Mouse (Mus musculus) bone marrow, adult 2 months (tissue): ENCODE measurements at regions not wholly inside any gene's neighbourhood (a gene's known extent, or its start where the extent isn't known, plus 50 kb on each side); places are given as distances from the start of the nearest gene placed in this dataset.
"Not testable (repeated sequence)": the region's sequence is repeated elsewhere in the genome, so short reads cannot be mapped to it uniquely, and the experiment has no call there.

Experiments used
- H3K27ac ChIP-seq: fragments of 200-500 bp; 2 replicates; pipeline ENCODE4 v1.5.1; 2012; ENCODE audit warnings: low read depth, mild to moderate bottlenecking, control low read depth, inconsistent platforms, low read length; ENCODE audit not compliant: control insufficient read depth, poor library complexity, insufficient read depth
- H3K4me1 ChIP-seq: fragments of 200-500 bp; 2 replicates; pipeline ENCODE4 v1.6.1; 2011; ENCODE audit warnings: low read length; ENCODE audit not compliant: control insufficient read depth, insufficient read depth
- H3K4me3 ChIP-seq: fragments of 200-500 bp; replicated peaks from 2 replicates; pipeline ENCODE3; 2011; ENCODE audit warnings: mild to moderate bottlenecking, low read depth, low read length, control low read depth; ENCODE audit not compliant: control insufficient read depth
- CTCF ChIP-seq: fragments of 200-500 bp; IDR thresholded peaks from 2 replicates; pipeline ENCODE4 v1.5.1; 2011; ENCODE audit warnings: low read length, control low read depth; ENCODE audit not compliant: control insufficient read depth, insufficient read depth
- POLR2A ChIP-seq: fragments of 200-500 bp; IDR thresholded peaks from 2 replicates; pipeline ENCODE4 v1.6.1; 2011; ENCODE audit warnings: low read depth, mild to moderate bottlenecking, control low read depth, low read length, borderline replicate concordance; ENCODE audit not compliant: control insufficient read depth
- WGBS: fragments of 180-500 bp; shearing (Covaris S2); methylation state at CpG from one replicate; pipeline ENCODE4 v1.1.7; 2018; 5-methylcytosine and 5-hydroxymethylcytosine counted together

DNA sequence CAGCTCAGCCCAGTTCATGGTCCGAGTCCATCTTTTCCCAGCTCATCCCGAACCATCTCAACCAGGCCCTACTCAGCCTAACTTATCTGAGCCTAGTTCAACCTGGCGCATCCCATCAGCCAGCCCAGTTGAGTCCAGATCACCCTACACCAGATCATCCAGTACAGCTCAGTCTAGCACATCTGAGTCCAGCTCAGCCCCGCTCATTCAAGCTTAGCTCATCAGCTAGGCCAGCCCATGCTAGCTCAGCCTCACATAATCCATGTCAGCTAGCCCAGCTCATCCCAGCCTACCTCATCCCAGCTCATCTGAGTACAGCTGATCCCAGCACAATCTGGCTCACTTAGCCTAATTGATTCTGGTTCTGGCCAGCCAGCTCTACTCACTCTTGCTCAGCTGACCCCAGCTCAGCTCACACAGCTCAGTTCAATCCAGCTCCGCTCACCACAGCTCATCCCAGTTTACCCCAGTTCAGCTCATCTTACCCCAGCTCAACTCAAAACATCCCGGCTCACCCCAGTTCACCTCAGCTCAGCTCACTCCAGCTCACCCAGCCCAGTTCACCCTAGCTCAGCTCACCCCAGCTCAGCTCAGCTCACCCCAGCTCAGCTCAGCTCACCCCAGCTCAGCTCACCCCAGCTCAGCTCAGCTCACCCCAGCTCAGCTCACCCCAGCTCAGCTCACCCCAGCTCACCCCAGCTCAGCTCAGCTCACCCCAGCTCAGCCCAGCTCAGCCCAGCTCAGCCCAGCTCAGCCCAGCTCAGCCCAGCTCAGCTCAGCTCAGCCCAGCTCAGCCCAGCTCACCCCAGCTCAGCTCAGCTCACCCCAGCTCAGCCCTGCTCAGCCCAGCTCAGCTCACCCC is 65.3 kb upstream of the Adam6b start:
- WGBS, result 74% methylated on average over 6 of the region's 6 CpGs
- H3K4me1 ChIP-seq, result peaks cover 4% of the 10 kb centered on the region; the same call in 1 of the 2 replicates
- peak overlapping the region; percentile 96 for H3K27ac ChIP-seq
- peak overlapping the region; percentile 78 for H3K4me3 ChIP-seq
- TF ChIP-seq CTCF, result no peak
- TF ChIP-seq POLR2A, result 0 out of 2 replicates have a peak, but pooled peaks have one; percentile 18

DNA sequence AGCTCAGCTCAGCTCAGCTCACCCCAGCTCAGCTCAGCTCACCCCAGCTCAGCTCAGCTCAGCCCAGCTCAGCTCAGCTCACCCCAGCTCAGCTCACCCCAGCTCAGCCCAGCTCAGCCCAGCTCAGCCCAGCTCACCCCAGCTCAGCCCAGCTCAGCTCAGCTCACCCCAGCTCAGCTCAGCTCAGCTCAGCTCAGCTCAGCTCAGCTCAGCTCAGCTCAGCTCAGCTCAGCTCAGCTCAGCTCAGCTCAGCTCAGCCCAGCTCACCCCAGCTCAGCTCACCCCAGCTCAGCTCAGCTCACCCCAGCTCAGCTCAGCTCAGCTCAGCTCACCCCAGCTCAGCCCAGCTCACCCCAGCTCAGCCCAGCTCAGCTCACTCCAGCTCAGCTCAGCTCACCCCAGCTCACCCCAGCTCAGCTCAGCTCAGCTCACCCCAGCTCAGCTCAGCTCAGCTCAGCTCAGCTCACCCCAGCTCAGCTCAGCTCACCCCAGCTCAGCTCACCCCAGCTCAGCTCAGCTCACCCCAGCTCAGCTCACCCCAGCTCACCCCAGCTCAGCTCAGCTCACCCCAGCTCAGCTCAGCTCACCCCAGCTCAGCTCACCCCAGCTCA is 64.6 kb upstream of the Adam6b start:
- Histone ChIP-seq H3K27ac (peak overlapping the region; percentile 96), H3K4me3 (peak overlapping the region; percentile 81)
- not testable (repeated sequence) for H3K4me1 ChIP-seq

DNA sequence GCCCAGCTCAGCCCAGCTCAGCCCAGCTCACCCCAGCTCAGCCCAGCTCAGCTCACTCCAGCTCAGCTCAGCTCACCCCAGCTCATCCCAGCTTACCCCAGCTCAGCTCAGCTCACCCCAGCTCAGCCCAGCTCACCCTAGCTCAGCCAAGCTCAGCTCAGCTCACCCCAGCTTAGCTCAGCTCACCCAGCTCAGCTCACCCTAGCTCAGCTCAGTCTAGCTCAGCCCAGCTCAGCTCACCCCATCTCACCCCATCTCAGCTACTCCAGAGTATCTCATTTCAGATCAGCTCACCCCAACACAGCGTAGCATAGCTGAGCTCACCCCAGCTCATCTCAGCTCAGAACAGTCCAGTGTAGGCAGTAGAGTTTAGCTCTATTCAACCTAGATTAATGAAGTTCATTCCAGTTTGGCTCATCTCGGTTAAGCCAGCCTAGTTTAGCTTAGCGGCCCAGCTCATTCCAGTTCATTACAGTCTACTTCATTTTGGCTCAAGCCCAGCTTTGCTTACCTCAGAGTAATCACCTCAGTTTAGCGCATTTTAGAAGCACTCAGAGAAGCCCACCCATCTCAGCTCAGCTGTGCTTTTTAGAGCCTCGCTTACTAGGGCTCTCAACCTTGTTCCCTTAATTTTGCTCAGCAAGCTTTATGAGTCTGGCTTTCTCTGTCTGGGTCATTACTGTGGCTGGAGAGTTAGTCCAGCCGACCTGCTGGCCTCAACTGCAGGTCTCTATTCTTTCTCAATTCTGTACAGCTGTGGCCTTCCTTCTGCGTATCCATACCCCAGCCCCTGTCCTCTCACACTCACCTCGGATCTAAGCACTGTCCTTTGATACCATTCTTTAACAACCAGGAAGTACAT is 63.9 kb upstream of the Adam6b start:
- WGBS, result 28% methylated on average over 8 of the region's 8 CpGs
- H3K4me3 ChIP-seq, result peak overlapping the region; percentile 81
- H3K4me1 ChIP-seq, result peaks cover 5% of the 10 kb centered on the region
- peak overlapping the region; percentile 96 for H3K27ac ChIP-seq
- TF ChIP-seq POLR2A (peak; percentile 46; the same call in 1 of the 2 replicates), CTCF (no peak)

DNA sequence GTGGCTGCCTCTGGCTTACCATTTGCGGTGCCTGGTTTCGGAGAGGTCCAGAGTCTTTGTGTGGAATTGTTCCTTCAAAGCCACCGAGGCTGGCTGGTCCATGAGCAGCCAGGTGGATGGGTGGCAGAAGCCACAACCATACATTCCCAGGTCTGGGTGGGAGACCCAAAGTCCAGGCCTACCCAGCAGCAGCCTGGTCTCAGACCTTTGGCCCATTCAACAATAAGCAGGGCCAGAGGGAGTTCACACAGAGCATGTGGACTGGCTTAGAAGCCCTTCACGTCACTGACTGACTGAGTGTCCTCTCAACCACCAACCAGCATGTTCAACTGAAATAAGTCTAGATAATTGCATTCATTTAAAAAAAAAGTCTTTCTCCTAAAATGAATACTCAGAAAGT is 62.7 kb upstream of the Adam6b start:
- peak overlapping the region; percentile 68 for H3K4me3 ChIP-seq
- TF ChIP-seq POLR2A (peak; percentile 43; the same call in 1 of the 2 replicates), CTCF (no peak)
- H3K27ac ChIP-seq, result peak overlapping the region; percentile 87
- peaks cover 5% of the 10 kb centered on the region for H3K4me1 ChIP-seq
- 57% methylated on average over 4 of the region's 4 CpGs for WGBS

DNA sequence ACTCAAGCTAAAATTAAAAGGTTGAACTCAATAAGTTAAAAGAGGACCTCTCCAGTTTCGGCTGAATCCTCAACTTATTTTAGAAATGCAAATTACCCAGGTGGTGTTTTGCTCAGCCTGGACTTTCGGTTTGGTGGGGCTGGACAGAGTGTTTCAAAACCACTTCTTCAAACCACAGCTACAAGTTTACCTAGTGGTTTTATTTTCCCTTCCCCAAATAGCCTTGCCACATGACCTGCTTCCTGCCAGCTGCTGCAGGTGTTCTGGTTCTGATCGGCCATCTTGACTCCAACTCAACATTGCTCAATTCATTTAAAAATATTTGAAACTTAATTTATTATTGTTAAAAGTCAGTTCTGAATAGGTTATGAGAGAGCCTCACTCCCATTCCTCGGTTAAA is 62.0 kb upstream of the Adam6b start:
- Histone ChIP-seq H3K4me1 (peaks cover 5% of the 10 kb centered on the region), H3K4me3 (no peak overlapping the region), H3K27ac (no peak overlapping the region)
- 3% methylated on average over 4 of the region's 4 CpGs for WGBS
- no peak for TF ChIP-seq CTCF
- TF ChIP-seq POLR2A, result no peak; the same call in 1 of the 2 replicates

DNA sequence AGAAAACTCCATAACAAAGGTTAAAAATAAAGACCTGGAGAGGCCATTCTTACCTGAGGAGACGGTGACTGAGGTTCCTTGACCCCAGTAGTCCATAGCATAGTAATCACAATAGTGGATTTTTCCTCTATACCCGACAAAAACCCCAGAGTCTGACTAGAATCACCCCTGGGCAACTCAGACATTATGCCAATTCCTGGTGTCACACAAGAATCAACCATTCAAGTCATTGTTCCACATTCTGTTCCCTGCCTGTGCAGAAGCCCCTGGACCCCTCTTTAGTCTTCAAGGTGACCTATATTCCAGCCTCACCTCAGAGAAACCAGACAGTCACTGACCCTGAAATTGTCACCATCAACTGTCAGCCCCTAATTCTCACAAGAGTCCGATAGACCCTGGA is 60.9 kb upstream of the Adam6b start:
- WGBS, result 62% methylated on average over 3 of the region's 3 CpGs
- TF ChIP-seq POLR2A (no peak), CTCF (no peak)
- Histone ChIP-seq H3K4me3 (peak overlapping the region; percentile 52), H3K4me1 (peaks cover 5% of the 10 kb centered on the region), H3K27ac (peak overlapping the region; percentile 73)

DNA sequence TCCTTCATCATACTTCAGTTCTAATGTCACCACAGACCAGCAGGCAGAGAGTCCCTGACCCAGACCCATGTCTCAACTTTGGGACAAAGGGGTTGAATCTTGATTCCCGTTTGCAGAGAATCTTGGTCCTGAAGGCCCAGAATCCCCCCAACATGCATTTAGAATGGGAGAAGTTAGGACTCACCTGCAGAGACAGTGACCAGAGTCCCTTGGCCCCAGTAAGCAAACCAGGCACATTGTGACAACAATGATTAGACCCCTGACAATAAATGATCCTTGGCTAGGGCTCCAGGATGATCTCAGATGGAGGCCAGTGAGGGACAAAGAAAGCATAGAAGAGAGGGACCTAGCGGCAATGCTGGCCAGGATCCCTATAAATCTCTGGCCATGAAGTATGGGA is 60.4 kb upstream of the Adam6b start:
- no peak for TF ChIP-seq CTCF
- TF ChIP-seq POLR2A, result no peak
- Histone ChIP-seq H3K4me3 (peak overlapping the region; percentile 52), H3K27ac (peak overlapping the region; percentile 73), H3K4me1 (peaks cover 2% of the 10 kb centered on the region)
- 67% methylated on average over 2 of the region's 2 CpGs for WGBS

DNA sequence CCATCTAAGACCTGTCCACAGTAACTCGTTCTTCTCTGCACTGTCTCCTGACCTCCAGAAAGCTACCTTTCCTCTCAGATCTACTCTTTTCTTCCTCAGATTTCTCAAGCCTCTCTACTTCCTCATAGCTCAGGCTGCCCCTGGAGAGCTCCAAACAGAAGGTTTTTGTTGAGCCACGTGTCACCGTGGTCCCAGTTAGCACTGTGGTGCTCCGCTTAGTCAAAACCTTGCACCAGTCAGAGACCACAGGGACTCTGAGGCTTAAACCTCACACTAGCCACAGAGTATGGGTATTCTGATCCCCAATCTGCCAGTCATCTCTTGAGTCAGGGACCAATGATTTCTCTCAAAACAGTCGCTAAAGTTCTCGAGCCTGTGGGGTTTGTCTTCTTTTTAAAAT is 59.0 kb upstream of the Adam6b start:
- H3K4me3 ChIP-seq, result peak overlapping the region; percentile 26
- H3K27ac ChIP-seq, result peak overlapping the region; percentile 22; the same call in 1 of the 2 replicates
- WGBS, result 6% methylated on average over 6 of the region's 6 CpGs
- TF ChIP-seq CTCF, result no peak
- no peak for TF ChIP-seq POLR2A
- H3K4me1 ChIP-seq, result peaks cover 2% of the 10 kb centered on the region
